Comparison of ENCODE assay signal across 8 mouse cellular contexts in the genomic region with DNA sequence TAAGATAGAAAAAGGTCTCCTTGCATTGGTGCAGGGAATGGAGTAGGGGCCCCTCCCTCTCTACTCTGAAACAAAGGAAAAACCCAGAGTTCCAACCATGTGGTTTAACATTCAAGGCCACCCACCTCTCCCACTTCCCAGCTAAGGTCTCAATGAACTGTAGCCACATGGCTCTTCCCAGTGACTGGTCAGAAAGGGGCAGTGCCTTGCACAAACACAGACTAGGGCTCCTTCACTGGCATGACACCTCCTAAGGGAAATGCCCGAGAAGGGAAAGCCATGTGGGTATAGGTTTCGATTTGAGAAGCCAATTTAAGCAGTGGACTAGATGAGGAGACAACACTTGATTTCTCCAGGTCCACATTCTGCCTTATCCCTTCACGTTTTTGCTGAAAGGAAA. TPM values are rescaled to one million over a fixed set of nuclear protein-coding genes. Genes with fewer than 3 reads are reported as not detected.
A peak's percentile ranks its signal among the peaks of the same experiment; 100 is the strongest.
DNase-seq lines count a peak whose midpoint lies in the region; ATAC-seq lines count a peak whose summit lies in the region.

No protein-coding gene starts in this region.

- H3K27ac ChIP-seq in hindbrain, embryonic 11.5 days (ENCODE audit: low read depth, low read length): no peak overlapping the region
- H3K27ac ChIP-seq in midbrain, embryonic 14.5 days (replicated peaks; ENCODE audit: low read depth, low read length): no peak overlapping the region; the same call in 1 of the 2 replicates

- peaks cover 5% of the 10 kb centered on the region for H3K4me1 ChIP-seq in hindbrain, embryonic 11.5 days (replicated peaks; ENCODE audit: control insufficient read depth, insufficient read depth, low read length)
- H3K4me1 ChIP-seq in midbrain, embryonic 14.5 days (ENCODE audit: control insufficient read depth, insufficient read depth, low read length): peaks cover 45% of the 10 kb centered on the region

- ATAC-seq in hindbrain, embryonic 11.5 days (ENCODE audit: low FRiP score): no peak
- no peak for ATAC-seq in midbrain, embryonic 14.5 days (ENCODE audit: low FRiP score, low TSS enrichment)

- no peaks in the 10 kb centered on the region for H3K9me3 ChIP-seq in hindbrain, embryonic 11.5 days (ENCODE audit: control insufficient read depth, low read length)
- no peaks in the 10 kb centered on the region for H3K9me3 ChIP-seq in midbrain, embryonic 14.5 days (ENCODE audit: control insufficient read depth, low read length)

- H3K4me2 ChIP-seq in hindbrain, embryonic 11.5 days (replicated peaks; ENCODE audit: low read depth, low read length): peak overlapping the region; percentile 92
- H3K4me2 ChIP-seq in midbrain, embryonic 14.5 days (ENCODE audit: low read length): peak overlapping the region; percentile 93

- H3K4me3 ChIP-seq in hindbrain, embryonic 11.5 days (ENCODE audit: low read depth, low read length): peak overlapping the region; percentile 83; the same call in 1 of the 2 replicates
- peak overlapping the region; percentile 77 for H3K4me3 ChIP-seq in midbrain, embryonic 14.5 days (replicated peaks; ENCODE audit: low read depth, low read length)

- DNase-seq in kidney, adult 9 months: peak; percentile 14
- DNase-seq in kidney, postnatal 14 days: no peak
- peak; percentile 45 to 52 for DNase-seq in cerebellum, postnatal 14 days
- DNase-seq in hindbrain, embryonic 11.5 days (ENCODE audit: low spot score): peak; percentile 12
- peak; percentile 28 for DNase-seq in midbrain, embryonic 14.5 days
- no peak for DNase-seq in urinary bladder, postnatal 36 days (ENCODE audit: low spot score in 2 of 2)
- no peak for DNase-seq in left cerebral cortex, postnatal 10 days (ENCODE audit: extremely low spot score in 1 of 2, low spot score in 2 of 2)
- no peak for DNase-seq in embryo, embryonic 11 days

- no peak overlapping the region for H3K9ac ChIP-seq in hindbrain, embryonic 11.5 days (ENCODE audit: low read depth, low read length)
- peak overlapping the region; percentile 81; the same call in 1 of the 2 replicates for H3K9ac ChIP-seq in midbrain, embryonic 14.5 days (replicated peaks; ENCODE audit: low read length)

- intact Hi-C loops in left cerebral cortex, postnatal 10 days (cut with DNase I): no loop called here

- 46% methylated on average over 3 of the region's 3 CpGs for WGBS in hindbrain, embryonic 11.5 days
- 46% methylated on average over 3 of the region's 3 CpGs for WGBS in midbrain, embryonic 14.5 days

- no peaks in the 10 kb centered on the region for H3K36me3 ChIP-seq in hindbrain, embryonic 11.5 days (ENCODE audit: control insufficient read depth, insufficient read depth, low read length)
- H3K36me3 ChIP-seq in midbrain, embryonic 14.5 days (ENCODE audit: control insufficient read depth, insufficient read depth, low read length): no peaks in the 10 kb centered on the region

- no peaks in the 10 kb centered on the region for H3K27me3 ChIP-seq in hindbrain, embryonic 11.5 days (ENCODE audit: control insufficient read depth, insufficient read depth, low read length)
- H3K27me3 ChIP-seq in midbrain, embryonic 14.5 days (ENCODE audit: control insufficient read depth, insufficient read depth, low read length): no peaks in the 10 kb centered on the region

RNA-seq across cellular contexts. Expression of a gene that starts 3.4 kb away (rescaled TPM):
- polyA plus RNA-seq in hindbrain, embryonic 11.5 days (2014; fragmentation: Nextera tagmentation; extraction: Ambion mirVana): 15.1 and 24.8 TPM in 2 replicates
- 28.6 and 30.8 TPM in 2 replicates for polyA plus RNA-seq in midbrain, embryonic 14.5 days (2014; fragmentation: Nextera tagmentation; extraction: Ambion mirVana)
- total RNA-seq in left cerebral cortex, postnatal 10 days (2021): 100 to 1,000 TPM; 137 TPM

RNA-seq across cellular contexts. Expression of a gene that starts 3.9 kb away (rescaled TPM):
- 3.9 and 4.1 TPM in 2 replicates for polyA plus RNA-seq in hindbrain, embryonic 11.5 days (2014; fragmentation: Nextera tagmentation; extraction: Ambion mirVana)
- polyA plus RNA-seq in midbrain, embryonic 14.5 days (2014; fragmentation: Nextera tagmentation; extraction: Ambion mirVana): 1.4 and 1.8 TPM in 2 replicates
- 1 to 10 TPM; 1.4 to 1.7 TPM for total RNA-seq in left cerebral cortex, postnatal 10 days (2021)

Comparison
In these comparisons a context has a peak if more than half of its experiments do, and no peak if none do; other contexts are left out.
1. DNase-seq: peak in kidney, adult 9 months (single experiment), cerebellum, postnatal 14 days (2 of 2), hindbrain, embryonic 11.5 days (single experiment) and midbrain, embryonic 14.5 days (single experiment); none in kidney, postnatal 14 days (single experiment), urinary bladder, postnatal 36 days (0 of 2), left cerebral cortex, postnatal 10 days (0 of 2) and embryo, embryonic 11 days (single experiment).